Mouse (Mus musculus) limb, embryonic 14.5 days (tissue): ENCODE measurements around the gene Tango6. TPM values are rescaled to one million over a fixed set of nuclear protein-coding genes. Genes with fewer than 3 reads are reported as not detected.

Source experiments
- ATAC-seq: fragments of 200-750 bp; cut with Nextera tagmentation; 2 replicates; pipeline ENCODE4 v1.8.0; 2017; ENCODE audit warnings: low read depth, moderate number of reproducible peaks, moderate TSS enrichment; ENCODE audit not compliant: low FRiP score
- DNase-seq: peaks from one replicate; pipeline ENCODE4 v3.0.0-alpha.2; 2015; ENCODE audit warnings: low spot score
- H3K27ac ChIP-seq: fragments of 300-500 bp; sonication (generic); replicated peaks from 2 replicates; pipeline ENCODE4 v1.5.1; 2014; ENCODE audit warnings: low read depth, mild to moderate bottlenecking, low read length, moderate library complexity, mixed read lengths
- H3K27me3 ChIP-seq: fragments of 300-500 bp; sonication (generic); 2 replicates; pipeline ENCODE4 v1.6.1; 2014; ENCODE audit warnings: low read length, mixed read lengths; ENCODE audit not compliant: control insufficient read depth, insufficient read depth
- H3K36me3 ChIP-seq: fragments of 300-500 bp; sonication (generic); 2 replicates; pipeline ENCODE4 v1.6.1; 2014; ENCODE audit warnings: mild to moderate bottlenecking, low read length, moderate library complexity, mixed read lengths; ENCODE audit not compliant: control insufficient read depth, insufficient read depth
- H3K4me1 ChIP-seq: fragments of 300-500 bp; sonication (generic); 2 replicates; pipeline ENCODE4 v1.6.1; 2014; ENCODE audit warnings: antibody characterized with exemption, low read length, mixed read lengths; ENCODE audit not compliant: control insufficient read depth, insufficient read depth
- H3K4me2 ChIP-seq: fragments of 300-500 bp; sonication (generic); replicated peaks from 2 replicates; pipeline ENCODE4 v1.6.1; 2014; ENCODE audit warnings: low read depth, mild to moderate bottlenecking, low read length, moderate library complexity; ENCODE audit not compliant: severe bottlenecking
- H3K4me3 ChIP-seq: fragments of 300-500 bp; sonication (generic); replicated peaks from 2 replicates; pipeline ENCODE4 v1.5.1; 2014; ENCODE audit warnings: low read length
- H3K9ac ChIP-seq: fragments of 300-500 bp; sonication (generic); 2 replicates; pipeline ENCODE4 v1.6.1; 2014; ENCODE audit warnings: mild to moderate bottlenecking, low read depth, low read length, moderate library complexity; ENCODE audit not compliant: severe bottlenecking
- H3K9me3 ChIP-seq: fragments of 300-500 bp; sonication (generic); 2 replicates; pipeline ENCODE4 v1.6.1; 2016; ENCODE audit warnings: low read length; ENCODE audit not compliant: control insufficient read depth
- POLR2A ChIP-seq: fragments of 200-500 bp; IDR thresholded peaks from 2 replicates; pipeline ENCODE4 v1.8.0; 2012; ENCODE audit warnings: inconsistent platforms, mild to moderate bottlenecking, moderate library complexity, borderline replicate concordance; ENCODE audit not compliant: insufficient read depth, insufficient read length; ENCODE audit errors: extremely low read depth
- WGBS: fragments of 180-500 bp; shearing (Covaris S2); extraction: QIAGEN DNeasy Blood & Tissue Kit; methylation state at CpG from one replicate; pipeline ENCODE4 v1.1.7; 2014; 5-methylcytosine and 5-hydroxymethylcytosine counted together
- polyA plus RNA-seq, 2 experiments: library from polyadenylated mRNA; depleted of rRNA in 1 of 2; stranded (reverse) in 1 of 2; unstranded in 1 of 2; fragments of >200 nt; fragmentation: Nextera tagmentation in 1 of 2; extraction: Ambion mirVana in 1 of 2; gene quantifications; 2 replicates each; pipeline versions ENCODE4 v1.2.1 to v1.2.3; 2012 to 2014

The Tango6 gene
- polyA plus RNA-seq, 2 experiments: 5.9 to 6.5 TPM

GRCm38 (mm10) chr8:106816431-106817170 is 133.7 kb downstream of the Tango6 start:
- Histone ChIP-seq H3K9ac (no peak overlapping the region), H3K36me3 (peaks cover 6% of the 10 kb centered on the region), H3K4me1 (0 out of 2 replicates have a peak, but pooled peaks cover 1% of the 10 kb centered on the region), H3K27ac (no peak overlapping the region), H3K27me3 (no peaks in the 10 kb centered on the region), H3K4me2 (no peak overlapping the region), H3K9me3 (no peaks in the 10 kb centered on the region), H3K4me3 (no peak overlapping the region)
- DNase-seq (no peak), ATAC-seq (no peak)
- no peak for TF ChIP-seq POLR2A
- WGBS: 74% methylated on average over 9 of the region's 9 CpGs

- H3K4me1 ChIP-seq: 0 out of 2 replicates have a peak, but pooled peaks cover 3% of the 10 kb centered on the region
- H3K27ac ChIP-seq: no peak overlapping the region
- no peaks in the 10 kb centered on the region for H3K9me3 ChIP-seq
- H3K4me2 ChIP-seq: no peak overlapping the region
- H3K9ac ChIP-seq: no peak overlapping the region
- WGBS: 67% methylated on average over 4 of the region's 4 CpGs
- DNase-seq (no peak), ATAC-seq (no peak)
- no peak for TF ChIP-seq POLR2A
- no peaks in the 10 kb centered on the region for H3K27me3 ChIP-seq
- no peak overlapping the region for H3K4me3 ChIP-seq
- H3K36me3 ChIP-seq: peaks cover 6% of the 10 kb centered on the region
Observed at GRCm38 (mm10) chr8:106817171-106817545, 134.3 kb downstream of the Tango6 start.

GRCm38 (mm10) chr8:106818626-106819515 is 136.0 kb downstream of the Tango6 start:
- Histone ChIP-seq H3K4me2 (no peak overlapping the region), H3K27ac (no peak overlapping the region), H3K36me3 (peaks cover 3% of the 10 kb centered on the region; the same call in 1 of the 2 replicates)

GRCm38 (mm10) chr8:106819581-106819980 is 136.7 kb downstream of the Tango6 start:
- DNase-seq (no peak), ATAC-seq (no peak)
- Histone ChIP-seq H3K9ac (no peak overlapping the region), H3K27me3 (no peaks in the 10 kb centered on the region), H3K9me3 (no peaks in the 10 kb centered on the region), H3K27ac (no peak overlapping the region), H3K4me1 (0 out of 2 replicates have a peak, but pooled peaks cover 3% of the 10 kb centered on the region), H3K4me2 (no peak overlapping the region), H3K36me3 (peaks cover 3% of the 10 kb centered on the region; the same call in 1 of the 2 replicates), H3K4me3 (no peak overlapping the region)
- no peak for TF ChIP-seq POLR2A
- 87% methylated on average over 3 of the region's 3 CpGs for WGBS

More at GRCm38 (mm10) chr8:106818626-106819515, 136.0 kb downstream of the Tango6 start:
- Histone ChIP-seq H3K4me3 (no peak overlapping the region), H3K9me3 (no peaks in the 10 kb centered on the region), H3K9ac (no peak overlapping the region), H3K4me1 (0 out of 2 replicates have a peak, but pooled peaks cover 3% of the 10 kb centered on the region), H3K27me3 (no peaks in the 10 kb centered on the region)
- no peak for TF ChIP-seq POLR2A
- no peak for ATAC-seq
- DNase-seq: no peak
- 88% methylated on average over 17 of the region's 17 CpGs for WGBS
